Mouse (Mus musculus): ENCODE measurements at regions not wholly inside any gene's neighbourhood (a gene's known extent, or its start where the extent isn't known, plus 50 kb on each side); places are given as distances from the start of the nearest gene placed in this dataset.

DNA sequence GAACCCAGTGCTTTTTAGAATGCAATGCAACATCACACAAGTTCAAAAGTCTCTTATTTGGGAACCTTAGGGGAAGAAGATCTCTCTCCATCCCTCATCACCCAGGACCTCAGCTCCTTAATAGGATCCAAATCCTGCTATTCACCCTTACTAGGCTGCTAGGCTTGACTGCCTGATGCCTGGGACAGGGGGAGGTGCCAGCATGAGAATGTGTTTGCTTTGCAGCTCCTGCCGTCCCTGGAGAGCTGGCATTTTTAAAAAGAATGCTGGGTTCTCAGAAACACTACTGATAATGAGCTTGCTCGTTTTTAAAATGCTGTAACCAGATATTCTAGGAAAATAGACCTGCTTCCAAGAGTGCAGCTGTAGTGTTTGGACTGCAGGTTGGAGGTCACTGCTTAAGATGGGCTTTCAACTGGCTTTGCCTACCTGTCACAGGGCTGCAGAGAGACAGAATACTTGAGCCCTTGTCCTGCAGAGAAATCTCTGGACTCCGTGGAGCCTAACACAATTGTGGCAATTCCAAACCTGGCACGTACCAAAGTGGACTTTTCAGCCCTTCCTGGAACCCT is 463.7 kb upstream of the Tnp1 start:
- H3K27ac ChIP-seq (replicated peaks; ENCODE audit: insufficient read depth, low read depth, low read length), result no peak overlapping the region
- no peak for TF ChIP-seq CTCF (IDR thresholded peaks at IDR 0.05; ENCODE audit: low read depth, low read length)
- TF ChIP-seq POLR2A (IDR thresholded peaks at IDR 0.05; ENCODE audit: extremely low read depth, insufficient read depth, low read length), result no peak
- 32% methylated on average over 4 of the region's 4 CpGs for WGBS
- H3K79me2 ChIP-seq (ENCODE audit: control insufficient read depth, insufficient read depth, low read length), result no peaks in the 10 kb centered on the region
- H3K4me1 ChIP-seq (ENCODE audit: control insufficient read depth, insufficient read depth, low read length), result no peaks in the 10 kb centered on the region
- H3K36me3 ChIP-seq (ENCODE audit: control insufficient read depth, insufficient read depth, low read length), result no peaks in the 10 kb centered on the region
- DNase-seq (ENCODE audit: extremely low read depth, low read depth, low spot score), result no peak
- H3K9ac ChIP-seq (ENCODE audit: low read depth, low read length), result no peak overlapping the region
- no peaks in the 10 kb centered on the region for H3K27me3 ChIP-seq (ENCODE audit: control insufficient read depth, insufficient read depth, low read length)
- H3K4me3 ChIP-seq (ENCODE audit: insufficient read depth, low read depth, low read length), result no peak overlapping the region

DNA sequence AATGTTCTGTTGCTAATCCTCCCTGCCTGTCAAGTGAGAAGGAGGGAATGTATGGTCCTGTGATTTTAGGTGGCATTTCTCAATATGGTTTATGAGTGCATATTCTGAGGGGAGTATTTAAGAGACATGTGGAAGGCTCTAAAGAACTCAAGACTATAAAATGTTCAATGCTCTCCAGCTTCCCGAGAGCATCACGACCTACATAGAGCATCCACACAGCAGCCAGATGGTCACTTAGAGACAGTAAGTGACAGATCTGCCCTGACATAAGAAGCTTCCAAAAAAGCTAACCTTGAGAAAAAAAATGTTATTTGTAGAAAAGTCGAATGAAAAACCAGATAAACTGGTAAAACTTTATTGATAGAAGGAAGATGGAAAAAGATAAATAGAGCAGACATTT is 444.9 kb upstream of the Tnp1 start:
- DNase-seq (ENCODE audit: extremely low read depth, low read depth, low spot score), result no peak
- Histone ChIP-seq H3K4me3 (ENCODE audit: insufficient read depth, low read depth, low read length) (no peak overlapping the region), H3K79me2 (ENCODE audit: control insufficient read depth, insufficient read depth, low read length) (no peaks in the 10 kb centered on the region), H3K27ac (replicated peaks; ENCODE audit: insufficient read depth, low read depth, low read length) (no peak overlapping the region), H3K27me3 (ENCODE audit: control insufficient read depth, insufficient read depth, low read length) (no peaks in the 10 kb centered on the region), H3K9ac (ENCODE audit: low read depth, low read length) (no peak overlapping the region), H3K36me3 (ENCODE audit: control insufficient read depth, insufficient read depth, low read length) (no peaks in the 10 kb centered on the region), H3K4me1 (ENCODE audit: control insufficient read depth, insufficient read depth, low read length) (no peaks in the 10 kb centered on the region)
- WGBS, result 83% methylated on average over 3 of the region's 3 CpGs
- TF ChIP-seq CTCF (IDR thresholded peaks at IDR 0.05; ENCODE audit: low read depth, low read length) (no peak), POLR2A (IDR thresholded peaks at IDR 0.05; ENCODE audit: extremely low read depth, insufficient read depth, low read length) (no peak)

DNA sequence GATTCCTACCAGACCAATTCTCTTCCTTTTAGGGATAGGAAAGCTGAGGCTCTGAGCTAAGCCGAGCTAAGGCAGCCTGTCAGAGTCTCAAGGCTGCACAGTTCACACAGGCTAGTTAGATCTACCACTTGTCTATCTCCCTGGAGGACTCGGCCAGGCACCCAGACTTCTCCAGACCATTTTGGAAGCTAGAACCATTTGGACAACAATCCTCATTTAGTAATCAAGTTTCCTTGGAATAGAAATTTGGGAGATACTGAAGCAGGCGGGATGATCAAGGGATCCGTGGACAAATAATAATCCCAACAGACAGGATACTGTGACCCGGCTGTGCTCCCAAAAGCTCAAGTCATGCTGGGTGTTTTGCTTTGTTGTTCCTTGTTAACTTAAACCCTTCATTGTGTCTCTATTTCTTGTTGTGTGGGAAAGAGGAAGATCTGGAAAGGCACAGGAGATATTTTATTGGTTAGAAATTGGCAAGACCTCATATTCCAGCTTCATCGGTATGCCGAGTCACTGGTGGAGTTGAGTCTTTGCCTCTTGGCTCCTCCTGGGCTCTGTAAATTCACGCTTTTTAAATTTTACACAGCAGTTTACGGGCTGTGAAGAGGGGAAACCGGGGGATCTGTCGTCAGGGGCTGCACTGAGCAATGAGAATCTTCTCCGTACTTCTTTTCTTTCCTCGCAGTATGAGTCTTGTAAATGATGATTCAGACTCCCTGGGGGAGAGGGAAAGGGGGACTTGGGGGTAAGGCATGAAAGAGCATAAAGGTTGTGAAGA is 444.2 kb upstream of the Tnp1 start:
- DNase-seq (ENCODE audit: extremely low read depth, low read depth, low spot score), result no peak
- Histone ChIP-seq H3K27me3 (ENCODE audit: control insufficient read depth, insufficient read depth, low read length) (no peaks in the 10 kb centered on the region), H3K4me1 (ENCODE audit: control insufficient read depth, insufficient read depth, low read length) (no peaks in the 10 kb centered on the region), H3K27ac (replicated peaks; ENCODE audit: insufficient read depth, low read depth, low read length) (no peak overlapping the region), H3K9ac (ENCODE audit: low read depth, low read length) (no peak overlapping the region), H3K4me3 (ENCODE audit: insufficient read depth, low read depth, low read length) (no peak overlapping the region), H3K36me3 (ENCODE audit: control insufficient read depth, insufficient read depth, low read length) (no peaks in the 10 kb centered on the region), H3K79me2 (ENCODE audit: control insufficient read depth, insufficient read depth, low read length) (no peaks in the 10 kb centered on the region)
- TF ChIP-seq POLR2A (IDR thresholded peaks at IDR 0.05; ENCODE audit: extremely low read depth, insufficient read depth, low read length) (no peak), CTCF (IDR thresholded peaks at IDR 0.05; ENCODE audit: low read depth, low read length) (no peak)
- WGBS, result 79% methylated on average over 13 of the region's 13 CpGs

DNA sequence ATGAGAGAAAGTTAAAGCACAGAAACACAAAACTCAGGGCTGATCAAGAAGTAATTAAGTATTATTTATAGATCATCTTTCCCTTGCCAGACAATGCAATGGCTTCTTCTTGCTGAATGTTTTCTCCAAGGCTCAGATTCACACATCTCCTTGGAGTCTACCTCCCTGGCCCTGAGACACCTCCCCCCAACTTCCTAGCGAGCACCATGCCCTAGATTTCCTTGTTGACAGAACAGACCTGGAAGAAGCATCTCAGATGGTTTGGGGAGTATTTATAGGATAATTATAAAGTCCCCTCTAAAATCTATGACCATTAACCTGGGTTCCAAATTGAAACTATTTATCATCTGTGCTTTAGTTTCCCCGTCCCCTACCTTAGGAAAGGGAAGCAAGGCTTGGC is 441.6 kb upstream of the Tnp1 start:
- Histone ChIP-seq H3K4me1 (ENCODE audit: control insufficient read depth, insufficient read depth, low read length) (no peaks in the 10 kb centered on the region), H3K27ac (replicated peaks; ENCODE audit: insufficient read depth, low read depth, low read length) (no peak overlapping the region), H3K79me2 (ENCODE audit: control insufficient read depth, insufficient read depth, low read length) (no peaks in the 10 kb centered on the region), H3K27me3 (ENCODE audit: control insufficient read depth, insufficient read depth, low read length) (no peaks in the 10 kb centered on the region), H3K9ac (ENCODE audit: low read depth, low read length) (no peak overlapping the region), H3K4me3 (ENCODE audit: insufficient read depth, low read depth, low read length) (no peak overlapping the region), H3K36me3 (ENCODE audit: control insufficient read depth, insufficient read depth, low read length) (no peaks in the 10 kb centered on the region)
- DNase-seq (ENCODE audit: extremely low read depth, low read depth, low spot score), result no peak
- WGBS, result 76% methylated on average over 2 of the region's 2 CpGs
- TF ChIP-seq CTCF (IDR thresholded peaks at IDR 0.05; ENCODE audit: low read depth, low read length), result no peak
- no peak for TF ChIP-seq POLR2A (IDR thresholded peaks at IDR 0.05; ENCODE audit: extremely low read depth, insufficient read depth, low read length)

DNA sequence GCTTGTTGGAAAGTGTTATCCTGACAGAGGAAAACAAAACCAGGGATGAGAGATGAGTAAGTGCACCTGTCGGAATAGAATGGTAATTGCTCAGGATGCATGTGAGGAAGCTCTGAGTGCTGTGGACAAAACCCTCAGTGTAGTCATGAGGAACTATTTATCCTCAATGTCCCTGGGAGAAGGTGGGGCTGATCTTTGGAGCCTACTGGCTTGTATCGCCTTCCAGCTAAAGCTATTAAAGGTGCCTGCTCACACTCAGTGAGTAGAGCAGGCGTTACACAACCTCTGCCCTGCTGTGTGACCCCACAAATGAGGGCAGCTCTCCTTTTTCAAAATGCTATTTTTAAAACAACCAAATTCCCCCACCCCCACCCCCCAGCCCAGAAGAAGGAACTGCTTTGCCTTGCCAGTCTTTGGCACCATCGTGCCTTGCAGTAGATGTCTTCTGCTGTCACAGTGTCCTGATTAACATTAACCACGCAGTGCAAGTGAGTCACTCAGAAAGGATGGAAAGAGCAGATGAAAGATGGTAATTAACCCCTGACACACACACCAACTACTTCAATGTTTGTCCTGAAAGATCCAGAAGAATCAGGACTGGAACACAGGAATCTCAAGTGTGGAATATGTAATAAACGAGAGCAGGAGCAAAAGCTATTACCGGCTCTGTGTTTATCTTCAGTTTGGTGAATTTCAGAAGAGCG is 440.8 kb upstream of the Tnp1 start:
- no peaks in the 10 kb centered on the region for H3K79me2 ChIP-seq (ENCODE audit: control insufficient read depth, insufficient read depth, low read length)
- no peak overlapping the region for H3K4me3 ChIP-seq (ENCODE audit: insufficient read depth, low read depth, low read length)
- no peaks in the 10 kb centered on the region for H3K36me3 ChIP-seq (ENCODE audit: control insufficient read depth, insufficient read depth, low read length)
- H3K9ac ChIP-seq (ENCODE audit: low read depth, low read length), result no peak overlapping the region
- TF ChIP-seq CTCF (IDR thresholded peaks at IDR 0.05; ENCODE audit: low read depth, low read length), result no peak
- TF ChIP-seq POLR2A (IDR thresholded peaks at IDR 0.05; ENCODE audit: extremely low read depth, insufficient read depth, low read length), result no peak
- no peak overlapping the region for H3K27ac ChIP-seq (replicated peaks; ENCODE audit: insufficient read depth, low read depth, low read length)
- no peaks in the 10 kb centered on the region for H3K4me1 ChIP-seq (ENCODE audit: control insufficient read depth, insufficient read depth, low read length)
- H3K27me3 ChIP-seq (ENCODE audit: control insufficient read depth, insufficient read depth, low read length), result no peaks in the 10 kb centered on the region
- WGBS, result 75% methylated on average over 8 of the region's 8 CpGs
- DNase-seq (ENCODE audit: extremely low read depth, low read depth, low spot score), result no peak

All from liver, adult 2 months (tissue).